Mouse (Mus musculus) forebrain, embryonic 13.5 days (tissue): ENCODE measurements at regions not wholly inside any gene's neighbourhood (a gene's known extent, or its start where the extent isn't known, plus 50 kb on each side); places are given as distances from the start of the nearest gene placed in this dataset.

ENCODE experiments used
- ATAC-seq: fragments of 200-750 bp; cut with Nextera tagmentation; 2 replicates; pipeline ENCODE4 v1.8.0; 2017
- H3K27ac ChIP-seq: fragments of 300-500 bp; sonication (generic); 2 replicates; pipeline ENCODE4 v1.5.1; 2015; ENCODE audit warnings: inconsistent platforms, mild to moderate bottlenecking, moderate library complexity
- H3K27me3 ChIP-seq: fragments of 300-500 bp; sonication (generic); 2 replicates; pipeline ENCODE4 v1.6.1; 2015; ENCODE audit warnings: mild to moderate bottlenecking, inconsistent platforms
- H3K36me3 ChIP-seq: fragments of 300-500 bp; sonication (generic); 2 replicates; pipeline ENCODE4 v1.6.1; 2015; ENCODE audit warnings: mild to moderate bottlenecking, inconsistent platforms; ENCODE audit not compliant: poor library complexity, severe bottlenecking
- H3K4me1 ChIP-seq: fragments of 300-500 bp; sonication (generic); 2 replicates; pipeline ENCODE4 v1.6.1; 2015; ENCODE audit warnings: inconsistent platforms
- H3K4me2 ChIP-seq: fragments of 300-500 bp; sonication (generic); 2 replicates; pipeline ENCODE4 v1.6.1; 2015; ENCODE audit warnings: inconsistent platforms, mild to moderate bottlenecking, moderate library complexity
- H3K4me3 ChIP-seq: fragments of 300-500 bp; sonication (generic); 2 replicates; pipeline ENCODE4 v1.5.1; 2015; ENCODE audit warnings: mild to moderate bottlenecking, inconsistent platforms
- H3K9ac ChIP-seq: fragments of 300-500 bp; sonication (generic); 2 replicates; pipeline ENCODE4 v1.6.1; 2015; ENCODE audit warnings: mild to moderate bottlenecking, inconsistent platforms
- H3K9me3 ChIP-seq: fragments of 300-500 bp; sonication (generic); replicated peaks from 2 replicates; pipeline ENCODE4 v1.6.1; 2016; ENCODE audit warnings: inconsistent platforms
- WGBS: fragments of 180-500 bp; shearing (Covaris S2); methylation state at CpG from one replicate; pipeline ENCODE4 v1.1.7; 2015; 5-methylcytosine and 5-hydroxymethylcytosine counted together

DNA sequence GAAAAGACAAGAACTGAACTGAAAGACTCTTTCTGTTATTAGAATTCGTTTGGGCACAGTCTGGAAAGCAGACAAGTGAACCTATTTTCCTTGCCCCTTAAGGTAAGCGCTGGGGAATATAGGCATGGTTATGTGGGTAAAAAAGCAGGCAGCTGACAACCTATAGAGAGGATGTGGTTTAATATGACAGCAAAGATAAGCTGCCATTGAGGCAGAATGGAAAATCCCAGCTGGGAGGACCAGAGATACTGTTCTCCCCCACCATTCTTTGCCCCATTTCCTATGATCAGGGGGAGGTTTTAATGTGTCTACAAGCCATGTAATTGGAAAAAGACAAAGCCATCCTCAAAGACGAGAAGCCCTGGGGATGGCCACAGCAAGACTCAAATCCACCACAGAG, 984.9 kb upstream of the Gm7489 start:
- H3K27me3 ChIP-seq, result no peaks in the 10 kb centered on the region
- WGBS, result 76% methylated on average over 3 of the region's 3 CpGs
- H3K4me3 ChIP-seq, result no peak overlapping the region
- H3K36me3 ChIP-seq, result no peaks in the 10 kb centered on the region
- no peak overlapping the region for H3K27ac ChIP-seq
- no peak overlapping the region for H3K4me2 ChIP-seq
- H3K4me1 ChIP-seq, result 0 out of 2 replicates have a peak, but pooled peaks cover 3% of the 10 kb centered on the region
- no peaks in the 10 kb centered on the region for H3K9me3 ChIP-seq
- no peak overlapping the region for H3K9ac ChIP-seq
- ATAC-seq, result no peak

DNA sequence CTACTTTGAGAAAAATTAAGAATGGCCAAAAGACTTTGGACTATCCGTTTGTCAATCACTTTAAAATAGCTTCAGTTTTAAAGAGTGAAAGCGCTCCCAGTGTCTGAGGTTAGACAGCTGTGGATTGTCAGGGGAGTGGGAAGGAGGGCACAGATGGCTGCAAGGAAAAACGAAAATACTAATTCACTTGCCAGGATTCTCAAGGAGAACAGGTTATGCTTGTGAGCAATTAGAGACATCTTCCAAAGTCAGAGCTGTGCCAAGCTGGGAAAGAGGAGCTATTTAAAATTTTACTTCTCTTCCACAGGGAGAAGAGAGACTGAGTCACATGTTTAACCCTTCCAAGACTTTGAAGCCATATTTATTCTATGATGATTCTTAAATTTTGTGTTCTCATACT, 979.5 kb upstream of the Gm7489 start:
- Histone ChIP-seq H3K36me3 (no peaks in the 10 kb centered on the region), H3K4me3 (no peak overlapping the region), H3K9me3 (no peaks in the 10 kb centered on the region), H3K27me3 (no peaks in the 10 kb centered on the region), H3K27ac (no peak overlapping the region), H3K4me1 (0 out of 2 replicates have a peak, but pooled peaks cover 3% of the 10 kb centered on the region), H3K9ac (no peak overlapping the region), H3K4me2 (no peak overlapping the region)
- ATAC-seq, result peak; percentile 10; the same call in 1 of the 2 replicates
- 80% methylated on average over 3 of the region's 3 CpGs for WGBS

DNA sequence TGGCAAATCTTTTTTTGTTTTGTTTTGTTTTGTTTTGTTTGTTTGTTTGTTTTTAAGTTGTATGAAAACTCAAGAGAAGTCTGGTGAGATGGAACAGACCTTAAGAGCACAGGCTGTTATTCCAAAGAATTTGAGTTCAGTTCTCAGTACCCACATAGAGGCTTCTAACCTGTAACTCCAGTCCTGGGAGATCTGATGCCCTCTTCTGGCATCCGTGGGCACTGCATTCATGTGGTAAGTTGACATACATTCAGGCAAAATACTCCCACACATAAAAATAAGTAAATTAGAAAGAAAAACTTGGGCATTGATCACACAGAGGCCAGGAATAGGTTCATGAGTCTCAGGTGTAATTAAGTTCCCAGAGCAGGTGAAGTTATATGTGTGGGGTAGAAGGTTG, 977.5 kb upstream of the Gm7489 start:
- H3K9me3 ChIP-seq, result no peaks in the 10 kb centered on the region
- no peak overlapping the region for H3K4me2 ChIP-seq
- ATAC-seq, result no peak
- H3K4me1 ChIP-seq, result 0 out of 2 replicates have a peak, but pooled peaks cover 2% of the 10 kb centered on the region
- H3K9ac ChIP-seq, result no peak overlapping the region
- H3K27ac ChIP-seq, result no peak overlapping the region
- no peak overlapping the region for H3K4me3 ChIP-seq
- WGBS, result 61% methylated on average over 1 of the region's 1 CpGs
- no peaks in the 10 kb centered on the region for H3K36me3 ChIP-seq
- no peaks in the 10 kb centered on the region for H3K27me3 ChIP-seq

DNA sequence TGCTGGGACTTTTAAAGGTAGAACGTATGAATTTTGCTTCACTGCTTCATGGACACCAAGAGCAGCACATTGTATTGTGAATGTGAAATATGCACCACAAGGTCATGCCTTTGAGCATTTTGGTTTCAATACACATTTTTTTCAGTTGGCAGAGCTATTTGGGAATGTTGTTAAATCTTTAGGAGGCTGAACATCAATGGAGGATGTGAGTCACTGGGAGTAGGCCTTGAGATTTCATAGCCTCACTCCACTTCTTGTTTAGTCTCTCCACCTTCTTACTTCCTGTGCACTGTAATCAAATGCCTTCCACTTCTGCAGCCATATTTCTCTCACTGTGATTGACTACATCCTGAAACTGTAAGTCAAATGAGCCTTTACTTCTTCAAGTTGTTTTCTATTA, 962.4 kb upstream of the Gm7489 start:
- no peak for ATAC-seq
- Histone ChIP-seq H3K9me3 (no peaks in the 10 kb centered on the region; the same call in none of the 2 replicates), H3K9ac (no peak overlapping the region), H3K27ac (no peak overlapping the region), H3K4me1 (no peaks in the 10 kb centered on the region), H3K4me3 (no peak overlapping the region), H3K4me2 (no peak overlapping the region), H3K27me3 (no peaks in the 10 kb centered on the region), H3K36me3 (no peaks in the 10 kb centered on the region)
- 86% methylated on average over 1 of the region's 1 CpGs for WGBS

DNA sequence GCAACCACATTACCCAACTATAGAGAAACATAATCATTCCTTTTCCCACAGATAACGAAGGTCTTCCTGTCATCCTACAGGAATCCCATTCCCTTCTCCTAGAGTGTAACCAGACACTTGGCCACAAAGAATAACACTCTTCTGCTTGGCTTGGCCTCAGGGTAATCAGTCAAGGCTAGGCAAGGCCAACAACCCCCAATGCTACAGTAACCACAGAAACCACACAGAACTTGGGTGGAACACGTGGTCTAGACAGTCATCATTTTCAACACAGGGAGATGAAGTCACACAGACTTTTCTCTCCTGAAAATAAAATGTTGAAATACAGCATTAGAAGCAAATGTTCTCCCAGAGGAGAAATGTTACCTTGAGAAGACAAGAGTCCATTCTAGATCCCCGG, 956.3 kb upstream of the Gm7489 start:
- 70% methylated on average over 3 of the region's 3 CpGs for WGBS
- no peak overlapping the region for H3K27ac ChIP-seq

DNA sequence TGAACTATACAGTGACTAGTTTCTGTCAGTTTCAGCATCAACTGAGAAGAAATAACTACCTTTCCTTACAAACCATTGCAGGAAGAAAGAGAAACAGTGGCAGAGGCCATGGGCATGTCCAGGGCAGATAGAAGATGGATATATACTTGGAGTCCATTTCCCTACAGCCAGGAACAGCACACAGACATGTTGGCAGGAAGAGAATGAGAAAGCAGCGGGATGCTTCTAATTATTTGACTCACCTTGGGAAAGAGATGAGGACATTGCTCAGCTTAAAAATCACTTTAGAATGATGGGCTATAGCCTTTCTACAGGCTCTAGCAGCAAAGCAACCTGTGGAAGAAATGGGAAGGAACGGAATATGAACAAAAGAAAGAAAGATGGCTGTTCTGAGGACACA, 947.6 kb upstream of the Gm7489 start:
- Histone ChIP-seq H3K4me2 (no peak overlapping the region), H3K4me3 (no peak overlapping the region), H3K36me3 (no peaks in the 10 kb centered on the region), H3K4me1 (no peaks in the 10 kb centered on the region), H3K9me3 (no peaks in the 10 kb centered on the region), H3K27ac (no peak overlapping the region), H3K9ac (no peak overlapping the region), H3K27me3 (no peaks in the 10 kb centered on the region)
- 86% methylated on average over 2 of the region's 2 CpGs for WGBS
- ATAC-seq, result no peak

More for the DNA sequence above, 956.3 kb upstream of the Gm7489 start:
- Histone ChIP-seq H3K4me2 (no peak overlapping the region), H3K4me1 (no peaks in the 10 kb centered on the region), H3K4me3 (no peak overlapping the region), H3K9me3 (no peaks in the 10 kb centered on the region), H3K9ac (no peak overlapping the region), H3K36me3 (no peaks in the 10 kb centered on the region), H3K27me3 (no peaks in the 10 kb centered on the region)
- no peak for ATAC-seq

DNA sequence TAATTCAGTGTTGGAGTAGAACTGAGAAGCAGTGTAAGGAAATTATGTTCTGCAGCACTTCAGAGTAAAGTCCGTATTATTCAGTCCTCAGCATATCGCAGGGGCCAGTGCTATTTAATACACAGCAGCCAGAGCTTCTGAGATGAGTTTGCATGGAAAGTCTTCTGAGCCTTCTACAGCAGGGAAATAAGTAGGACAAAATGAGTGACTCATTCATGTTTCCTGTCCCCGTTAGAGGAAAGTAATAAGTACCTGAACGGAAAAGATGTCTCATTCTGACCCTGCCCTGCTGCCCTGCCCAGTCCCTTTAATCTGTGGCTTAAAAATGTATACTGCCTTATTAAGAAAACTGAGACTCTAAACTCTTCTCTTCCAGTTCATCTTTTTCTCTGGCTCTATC, 940.1 kb upstream of the Gm7489 start:
- Histone ChIP-seq H3K9me3 (no peaks in the 10 kb centered on the region), H3K27ac (no peak overlapping the region), H3K4me3 (no peak overlapping the region), H3K36me3 (no peaks in the 10 kb centered on the region), H3K4me2 (no peak overlapping the region), H3K9ac (no peak overlapping the region), H3K27me3 (no peaks in the 10 kb centered on the region), H3K4me1 (no peaks in the 10 kb centered on the region)
- 84% methylated on average over 4 of the region's 4 CpGs for WGBS
- ATAC-seq, result no peak

DNA sequence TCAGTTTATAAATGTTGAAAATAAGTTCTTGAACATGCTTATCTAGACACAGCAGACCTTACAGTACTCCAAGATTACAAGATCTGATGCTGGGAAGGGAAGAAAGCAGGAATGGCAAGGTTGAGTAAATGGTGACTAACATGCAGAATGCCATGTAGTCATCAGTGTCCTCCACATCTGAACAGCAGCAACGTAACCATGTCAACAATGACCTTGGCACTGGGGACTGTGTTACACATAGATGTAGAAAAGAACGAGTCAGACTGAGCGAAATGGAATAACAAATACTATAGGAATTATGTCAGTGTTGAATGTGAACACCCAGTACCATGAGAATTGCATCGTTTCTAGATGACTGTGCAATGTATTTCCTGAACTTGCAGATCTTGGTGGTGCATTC, 936.5 kb upstream of the Gm7489 start:
- 92% methylated on average over 4 of the region's 4 CpGs for WGBS
- Histone ChIP-seq H3K9ac (no peak overlapping the region), H3K36me3 (no peaks in the 10 kb centered on the region), H3K9me3 (no peaks in the 10 kb centered on the region), H3K4me3 (no peak overlapping the region), H3K4me1 (no peaks in the 10 kb centered on the region), H3K27ac (no peak overlapping the region), H3K27me3 (no peaks in the 10 kb centered on the region), H3K4me2 (no peak overlapping the region)
- ATAC-seq, result no peak

DNA sequence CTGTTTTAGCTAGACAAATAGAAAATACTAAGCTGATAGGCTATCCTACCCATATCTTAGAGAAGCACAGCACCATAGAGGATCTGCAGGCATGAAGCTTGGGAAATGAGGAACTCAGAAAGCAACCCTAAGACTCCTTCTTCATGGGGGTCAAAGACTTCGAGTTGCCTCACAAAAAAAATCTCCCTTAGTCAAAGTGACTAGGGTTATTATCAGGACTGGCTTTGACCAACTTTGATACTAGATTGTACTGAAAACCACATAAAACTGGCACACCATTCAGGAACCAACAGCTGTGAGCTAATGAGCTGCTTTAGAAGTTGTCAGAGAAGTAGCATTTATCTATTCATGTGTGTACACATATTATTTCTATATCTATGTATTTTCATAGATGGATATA, 931.2 kb upstream of the Gm7489 start:
- WGBS, result 77% methylated on average over 1 of the region's 1 CpGs
- Histone ChIP-seq H3K4me2 (no peak overlapping the region), H3K4me1 (no peaks in the 10 kb centered on the region), H3K4me3 (no peak overlapping the region), H3K27me3 (no peaks in the 10 kb centered on the region), H3K9me3 (no peaks in the 10 kb centered on the region), H3K36me3 (no peaks in the 10 kb centered on the region), H3K9ac (no peak overlapping the region), H3K27ac (no peak overlapping the region)
- no peak for ATAC-seq

DNA sequence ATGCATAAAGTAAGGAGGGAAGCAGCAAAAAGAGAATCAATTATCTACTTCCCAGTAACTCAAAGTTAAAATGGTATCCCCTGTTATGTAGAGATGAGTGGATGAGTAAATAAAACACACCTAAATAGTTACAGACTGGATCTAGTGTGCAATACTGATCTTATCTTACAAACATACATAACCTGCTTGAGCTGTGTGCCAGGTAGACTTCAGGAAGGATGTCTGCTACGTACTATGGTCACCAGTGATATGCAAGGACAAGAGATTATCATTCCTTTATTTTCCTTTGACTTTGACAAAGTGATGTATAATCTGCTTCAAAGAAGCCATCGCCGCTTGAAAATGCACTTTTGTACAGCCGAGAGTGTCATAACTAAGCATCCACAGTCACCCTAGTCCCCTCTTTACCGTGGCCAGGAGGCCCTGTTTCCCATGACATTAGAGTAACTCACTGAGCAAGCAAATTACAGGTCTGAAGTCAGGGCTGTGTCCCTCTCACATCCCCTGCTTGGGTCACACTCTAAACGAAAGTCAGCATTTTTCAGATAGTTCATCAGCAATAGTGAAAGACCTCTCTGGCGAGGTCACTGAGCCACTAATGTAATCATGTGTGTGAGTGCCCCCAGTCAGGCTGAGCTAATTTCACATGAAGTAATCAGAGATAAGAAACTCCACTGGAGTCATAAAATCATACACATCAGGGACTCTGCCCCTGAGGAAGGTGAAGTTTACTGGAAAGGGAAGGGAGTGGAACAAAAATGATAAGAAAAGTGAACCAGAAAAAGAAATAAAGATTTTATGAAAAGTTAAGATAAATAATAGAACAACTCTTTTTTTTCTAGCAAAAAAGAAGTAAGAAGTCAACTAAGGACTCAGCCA, 929.8 kb upstream of the Gm7489 start:
- Histone ChIP-seq H3K9me3 (no peaks in the 10 kb centered on the region), H3K27ac (no peak overlapping the region), H3K4me3 (no peak overlapping the region), H3K9ac (no peak overlapping the region), H3K4me2 (no peak overlapping the region), H3K4me1 (no peaks in the 10 kb centered on the region), H3K36me3 (no peaks in the 10 kb centered on the region), H3K27me3 (no peaks in the 10 kb centered on the region)
- no peak for ATAC-seq
- 86% methylated on average over 7 of the region's 7 CpGs for WGBS

DNA sequence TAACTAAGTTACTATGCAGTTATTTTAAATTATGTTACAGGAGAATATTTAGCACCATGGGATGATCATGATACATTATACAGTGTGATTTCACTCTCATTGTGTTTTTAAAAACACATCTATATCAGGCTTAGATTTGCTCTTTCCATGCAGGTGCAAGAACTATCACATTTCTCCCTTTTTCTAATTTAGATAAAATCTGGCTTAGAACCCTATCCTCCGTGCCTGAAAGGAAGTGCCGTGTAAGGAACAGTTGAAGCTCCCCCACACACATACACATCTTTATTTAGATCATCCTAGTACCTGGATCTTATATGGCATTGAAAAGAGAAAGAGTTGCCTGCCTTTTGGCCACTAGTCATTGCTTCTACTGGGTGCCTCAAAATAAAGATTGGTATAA, 925.0 kb upstream of the Gm7489 start:
- H3K9ac ChIP-seq, result no peak overlapping the region
- 92% methylated on average over 2 of the region's 2 CpGs for WGBS
- H3K9me3 ChIP-seq, result no peaks in the 10 kb centered on the region
- H3K36me3 ChIP-seq, result no peaks in the 10 kb centered on the region
- no peak overlapping the region for H3K4me3 ChIP-seq
- H3K4me2 ChIP-seq, result no peak overlapping the region
- no peak overlapping the region for H3K27ac ChIP-seq
- H3K4me1 ChIP-seq, result peaks cover 3% of the 10 kb centered on the region; the same call in 1 of the 2 replicates
- no peak for ATAC-seq
- no peaks in the 10 kb centered on the region for H3K27me3 ChIP-seq

DNA sequence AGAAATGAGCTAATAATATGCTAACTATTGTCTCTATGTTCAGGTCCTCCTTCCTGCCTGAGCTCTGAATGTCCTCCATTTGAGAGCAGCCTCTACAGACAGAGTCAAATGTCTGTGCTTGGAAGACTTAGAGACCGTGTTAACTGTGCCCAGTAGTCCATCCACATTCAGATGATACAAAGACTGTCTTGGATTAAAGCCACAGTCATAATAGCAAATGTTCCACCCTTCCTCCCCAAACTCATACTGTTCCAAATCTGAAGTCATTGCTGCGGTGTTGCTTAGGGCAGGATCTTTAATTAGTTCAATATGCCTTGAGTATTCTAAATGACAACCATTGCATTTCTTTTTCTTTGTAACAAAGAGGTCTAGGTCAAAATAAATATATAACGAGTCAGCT, 923.2 kb upstream of the Gm7489 start:
- no peak overlapping the region for H3K4me3 ChIP-seq
- H3K9ac ChIP-seq, result no peak overlapping the region
- 73% methylated on average over 3 of the region's 3 CpGs for WGBS
- H3K27ac ChIP-seq, result no peak overlapping the region
- H3K9me3 ChIP-seq, result no peaks in the 10 kb centered on the region
- no peak for ATAC-seq
- no peaks in the 10 kb centered on the region for H3K36me3 ChIP-seq
- no peaks in the 10 kb centered on the region for H3K27me3 ChIP-seq
- H3K4me1 ChIP-seq, result peaks cover 3% of the 10 kb centered on the region; the same call in 1 of the 2 replicates
- H3K4me2 ChIP-seq, result no peak overlapping the region

DNA sequence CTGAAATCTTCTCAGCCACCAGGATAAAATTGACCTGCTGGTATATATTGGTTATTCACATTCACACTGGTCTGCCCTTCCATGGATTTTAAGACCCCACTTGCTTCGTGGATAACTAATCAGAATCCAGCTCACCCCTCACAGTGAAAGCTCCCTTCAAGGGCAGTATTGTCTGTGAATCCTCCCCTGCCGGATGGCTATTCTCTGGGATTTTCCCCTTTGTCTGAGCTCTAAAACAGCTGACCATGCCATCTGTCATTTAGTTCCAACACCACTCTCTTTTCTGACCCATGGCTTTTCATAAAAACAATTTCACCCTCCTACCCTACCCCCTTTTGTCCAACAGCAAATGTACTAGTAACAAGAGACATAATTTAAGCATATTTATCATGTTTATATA, 920.8 kb upstream of the Gm7489 start:
- Histone ChIP-seq H3K27ac (no peak overlapping the region), H3K27me3 (no peaks in the 10 kb centered on the region), H3K9me3 (no peaks in the 10 kb centered on the region), H3K4me3 (no peak overlapping the region), H3K9ac (no peak overlapping the region), H3K4me2 (no peak overlapping the region), H3K4me1 (peaks cover 3% of the 10 kb centered on the region; the same call in 1 of the 2 replicates), H3K36me3 (no peaks in the 10 kb centered on the region)
- WGBS, result 3% methylated on average over 2 of the region's 2 CpGs
- peak; percentile 41; the same call in 1 of the 2 replicates for ATAC-seq
